Mouse (Mus musculus): ENCODE data around the gene Tlk2. TPM values are rescaled to one million over a fixed set of nuclear protein-coding genes. Genes with fewer than 3 reads are reported as not detected.

Tlk2 gene
- polyA plus RNA-seq, 1 experiment, result 9.0 TPM

DNA sequence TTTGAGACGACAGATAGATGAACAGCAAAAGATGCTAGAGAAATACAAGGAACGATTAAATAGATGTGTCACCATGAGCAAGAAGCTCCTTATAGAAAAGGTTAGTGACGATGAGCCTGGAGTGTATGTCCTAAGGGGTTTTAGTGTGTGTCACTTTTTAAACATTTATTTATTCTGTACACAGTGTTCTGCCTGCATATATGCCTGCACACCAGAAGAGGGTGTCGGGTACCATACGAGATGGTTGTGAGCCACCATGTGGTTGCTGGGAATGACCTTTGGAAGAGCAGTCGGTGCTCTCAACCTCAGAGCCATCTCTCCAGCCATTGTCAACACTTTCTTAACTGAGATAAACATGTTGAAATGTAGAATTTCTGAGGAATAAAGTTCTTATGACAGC, 68.2 kb downstream of the Tlk2 start:
- WGBS, result 80% methylated on average over 6 of the region's 6 CpGs
- DNase-seq (ENCODE audit: low read depth, low spot score), result no peak

DNA sequence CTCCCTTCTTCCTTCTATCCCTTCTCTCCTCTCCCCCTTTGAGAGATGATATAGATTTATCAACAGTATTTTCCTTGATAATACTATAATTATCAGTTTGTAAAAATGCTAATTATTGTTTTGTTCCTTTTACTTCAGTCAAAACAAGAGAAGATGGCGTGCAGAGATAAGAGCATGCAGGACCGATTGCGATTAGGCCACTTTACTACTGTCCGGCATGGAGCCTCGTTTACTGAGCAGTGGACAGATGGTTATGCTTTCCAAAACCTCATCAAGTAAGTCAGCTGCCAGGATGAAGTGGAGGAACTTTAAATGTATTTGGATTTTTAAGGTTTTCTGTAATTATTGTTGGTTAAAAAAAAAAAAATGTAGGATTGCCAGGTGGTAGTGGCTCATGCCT, 68.7 kb downstream of the Tlk2 start:
- WGBS, result 92% methylated on average over 5 of the region's 5 CpGs
- no peak for DNase-seq (ENCODE audit: low read depth, low spot score)

DNA sequence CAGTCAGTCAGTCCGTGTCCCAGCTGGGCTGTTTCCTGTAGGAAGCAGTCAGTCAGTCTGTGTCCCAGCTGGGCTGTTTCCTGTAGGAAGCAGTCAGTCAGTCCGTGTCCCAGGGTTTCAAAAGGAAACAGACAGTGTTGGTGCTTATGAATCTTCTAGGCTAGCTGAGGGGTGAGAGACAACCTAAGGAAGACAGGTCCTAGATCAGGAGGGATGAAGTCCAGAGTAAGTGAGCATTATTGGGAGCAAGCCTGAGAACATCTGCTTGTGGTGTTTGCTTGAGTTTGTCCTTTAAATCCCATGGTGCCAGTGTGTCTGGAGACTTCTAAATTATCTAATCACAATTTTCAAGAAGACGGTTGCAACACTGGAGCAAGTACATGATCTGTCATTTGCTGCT, 81.1 kb downstream of the Tlk2 start:
- DNase-seq (ENCODE audit: low read depth, low spot score), result no peak
- WGBS, result 69% methylated on average over 3 of the region's 3 CpGs

DNA sequence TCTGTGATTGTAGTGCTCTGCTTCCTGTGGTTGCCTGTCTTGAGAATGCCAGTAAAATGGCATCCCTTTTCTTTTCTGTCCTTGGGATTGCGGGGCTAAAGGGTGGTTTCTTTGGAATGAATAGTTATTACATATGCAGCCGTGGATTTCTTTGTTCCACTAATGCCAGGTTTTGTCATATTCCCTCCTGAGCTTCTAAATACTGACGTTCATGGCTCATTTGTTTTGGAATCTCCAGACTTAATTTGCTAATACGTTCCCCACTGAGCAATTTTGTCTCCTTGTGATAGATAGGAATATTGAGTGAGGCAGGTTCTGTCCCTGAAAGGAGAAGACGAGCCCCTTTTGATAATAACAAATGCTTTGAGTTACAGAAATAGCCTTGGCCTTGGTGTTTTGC, 82.5 kb downstream of the Tlk2 start:
- DNase-seq (ENCODE audit: low read depth, low spot score), result no peak
- 88% methylated on average over 5 of the region's 5 CpGs for WGBS

DNA sequence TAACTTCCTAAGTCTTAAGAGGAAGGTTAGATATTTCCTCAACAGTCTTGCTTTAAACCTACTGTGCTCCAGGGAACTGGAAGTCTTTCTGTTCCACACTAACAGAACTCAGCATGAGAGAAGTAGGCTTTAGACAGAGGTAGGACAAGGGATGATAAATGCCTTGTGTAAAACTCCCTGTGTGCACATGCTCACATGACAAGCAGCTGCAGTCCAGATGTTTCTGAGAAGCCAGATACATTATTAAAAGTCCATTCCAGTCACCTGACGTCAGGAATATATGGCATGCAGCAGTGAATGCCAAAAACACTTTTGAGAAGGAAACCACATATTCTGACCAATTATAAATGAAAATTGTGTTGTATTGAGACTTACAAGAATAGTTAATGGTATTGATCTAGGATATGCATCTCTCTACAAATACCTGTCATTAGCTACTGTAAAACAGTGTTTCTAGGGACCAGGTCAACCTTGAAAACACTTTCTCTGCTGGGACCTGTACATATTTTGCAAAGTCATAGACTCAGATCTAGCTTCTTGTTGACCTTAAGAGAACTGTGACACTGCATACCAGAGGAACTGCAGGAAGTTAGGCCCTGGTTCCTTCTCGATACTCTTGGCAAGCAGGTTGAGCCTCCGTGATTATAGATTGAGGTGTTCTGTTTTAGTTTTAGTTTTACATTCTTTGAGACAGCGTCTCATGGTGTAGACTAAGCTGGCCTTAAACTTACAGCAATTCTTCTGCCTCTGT, 83.2 kb downstream of the Tlk2 start:
- 77% methylated on average over 4 of the region's 4 CpGs for WGBS
- DNase-seq (ENCODE audit: low read depth, low spot score), result no peak

DNA sequence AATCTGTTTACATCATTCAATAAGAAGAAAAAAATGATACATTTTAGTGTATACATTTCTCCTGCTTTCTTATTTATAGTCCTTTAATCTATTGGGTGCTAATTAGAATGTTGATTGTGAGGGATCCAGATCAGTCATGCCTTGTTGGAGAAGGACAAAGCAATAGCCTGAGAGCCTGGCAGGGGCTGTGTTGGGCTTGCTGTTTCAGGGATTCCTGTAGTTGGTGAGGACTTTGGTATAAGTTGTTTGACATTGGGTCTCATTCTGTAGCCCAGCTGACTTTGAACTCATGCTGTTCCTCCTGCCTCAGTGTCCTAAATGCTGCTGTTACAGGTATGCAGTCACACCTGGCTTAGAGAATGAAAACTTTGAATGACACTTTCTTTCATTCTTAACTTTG, 85.9 kb downstream of the Tlk2 start:
- DNase-seq (ENCODE audit: low read depth, low spot score), result no peak

DNA sequence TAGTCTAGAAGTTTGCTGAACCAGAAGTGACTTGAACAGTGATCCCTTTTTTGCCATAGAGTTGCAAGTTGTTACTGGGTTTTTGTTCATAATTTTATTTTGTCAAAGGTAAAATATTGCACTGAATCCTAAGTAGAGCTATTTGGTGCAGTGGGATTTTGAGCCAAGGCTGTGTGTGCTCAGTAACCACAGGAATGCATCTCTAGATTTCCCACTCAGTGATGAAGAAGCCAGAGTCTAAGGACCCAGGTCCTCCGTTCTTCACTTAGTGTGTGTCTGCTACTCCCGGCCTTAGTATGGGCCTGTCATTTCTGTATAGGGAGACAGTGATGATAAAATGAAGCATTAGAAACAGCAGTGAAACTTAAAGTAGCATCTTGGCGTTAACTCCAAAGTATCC, 86.4 kb downstream of the Tlk2 start:
- 85% methylated on average over 3 of the region's 3 CpGs for WGBS
- no peak for DNase-seq (ENCODE audit: low read depth, low spot score)

DNA sequence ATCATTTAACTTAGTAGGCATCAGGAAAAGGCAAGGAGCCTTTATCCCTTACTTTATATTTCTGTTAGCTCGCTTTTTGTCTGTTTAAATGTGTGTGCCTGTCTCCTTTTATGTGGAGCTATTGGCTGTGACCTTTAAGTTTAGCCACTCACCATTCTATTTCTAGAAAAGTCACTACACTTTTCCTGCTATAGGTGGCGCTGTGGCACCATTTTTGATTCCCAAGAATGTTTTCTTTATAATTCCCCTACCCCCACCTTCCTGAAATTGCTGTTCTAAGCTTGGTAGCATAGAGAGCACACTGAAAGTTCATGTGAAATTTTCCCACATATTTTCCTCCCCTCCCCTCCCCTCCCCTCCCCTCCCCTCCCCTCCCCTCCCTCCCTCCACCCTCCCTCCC, 91.5 kb downstream of the Tlk2 start:
- 22% methylated on average over 2 of the region's 2 CpGs for WGBS
- no peak for DNase-seq (ENCODE audit: low read depth, low spot score)

DNA sequence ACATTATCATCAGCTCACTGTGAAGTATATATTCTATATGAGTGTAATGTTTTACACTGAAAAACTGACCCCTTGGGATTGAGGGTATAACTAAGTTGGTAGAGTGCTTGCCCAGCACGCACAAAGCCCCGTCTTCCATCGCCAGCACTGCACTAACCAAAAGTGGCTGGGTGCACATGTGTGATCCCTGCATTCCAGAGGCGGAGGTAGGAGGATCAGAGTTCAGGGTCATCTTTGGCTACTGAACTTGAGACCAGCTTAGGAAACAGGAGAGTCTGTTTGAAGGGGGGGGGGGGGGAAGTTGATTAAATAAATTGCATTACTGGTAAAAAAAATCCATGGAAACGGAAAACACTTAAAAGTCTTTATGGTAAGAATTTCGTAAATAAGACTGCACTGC, 101.8 kb downstream of the Tlk2 start:
- 94% methylated on average over 6 of the region's 6 CpGs for WGBS
- no peak for DNase-seq (ENCODE audit: low read depth, low spot score)

DNA sequence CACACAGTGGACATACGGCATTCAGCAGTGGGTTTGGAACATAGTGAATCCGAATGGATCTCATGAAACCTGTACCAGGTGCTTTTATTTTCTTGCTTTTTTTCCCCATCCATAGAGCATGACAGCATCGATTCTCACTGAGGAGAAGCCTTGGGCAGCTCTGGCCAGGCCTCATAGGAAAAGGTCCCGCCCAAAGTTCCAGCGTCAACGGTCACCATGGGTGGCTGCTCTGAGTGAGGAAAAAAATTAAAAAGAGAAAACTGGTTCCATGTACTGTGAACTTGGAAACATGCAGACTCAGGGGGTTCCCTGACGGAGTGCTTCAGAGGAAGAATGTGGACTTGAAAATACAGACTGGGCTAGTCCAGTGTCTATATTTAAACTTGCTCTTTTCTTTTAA, 102.7 kb downstream of the Tlk2 start:
- DNase-seq (ENCODE audit: low read depth, low spot score), result no peak
- 87% methylated on average over 7 of the region's 7 CpGs for WGBS

DNA sequence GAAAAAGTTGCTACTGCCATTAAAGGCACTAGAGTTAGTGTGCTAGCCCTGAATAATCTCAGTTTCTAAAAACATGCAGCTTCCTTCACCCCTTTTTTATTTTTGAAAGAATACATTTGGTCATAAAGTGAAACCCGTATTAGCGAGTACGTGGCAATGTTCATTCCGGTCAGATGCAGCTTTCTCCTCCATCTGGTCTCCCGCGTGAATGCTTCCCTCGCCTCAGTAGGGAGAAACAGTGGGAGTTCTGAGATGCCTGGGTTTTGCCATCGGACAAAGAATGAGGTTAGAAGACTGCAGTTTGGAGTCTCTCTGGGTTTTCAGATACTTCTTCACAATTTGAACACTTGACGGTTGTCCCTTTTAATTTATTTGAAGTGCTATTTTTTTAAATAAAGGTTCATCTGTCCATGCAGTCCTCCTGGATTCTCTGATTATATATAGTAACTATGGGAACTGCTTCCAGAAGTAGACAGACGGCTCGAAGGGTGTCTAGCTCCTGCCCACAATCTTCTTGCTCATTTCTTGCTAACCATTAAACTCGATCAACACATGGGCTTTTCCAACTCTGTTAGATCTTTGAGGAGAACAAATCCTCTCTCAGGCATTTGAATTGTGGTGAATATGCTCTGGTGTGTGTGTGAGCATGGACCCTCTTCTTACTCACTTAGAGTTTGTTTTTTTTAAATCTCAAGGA, 103.3 kb downstream of the Tlk2 start:
- WGBS, result 84% methylated on average over 12 of the region's 12 CpGs

DNA sequence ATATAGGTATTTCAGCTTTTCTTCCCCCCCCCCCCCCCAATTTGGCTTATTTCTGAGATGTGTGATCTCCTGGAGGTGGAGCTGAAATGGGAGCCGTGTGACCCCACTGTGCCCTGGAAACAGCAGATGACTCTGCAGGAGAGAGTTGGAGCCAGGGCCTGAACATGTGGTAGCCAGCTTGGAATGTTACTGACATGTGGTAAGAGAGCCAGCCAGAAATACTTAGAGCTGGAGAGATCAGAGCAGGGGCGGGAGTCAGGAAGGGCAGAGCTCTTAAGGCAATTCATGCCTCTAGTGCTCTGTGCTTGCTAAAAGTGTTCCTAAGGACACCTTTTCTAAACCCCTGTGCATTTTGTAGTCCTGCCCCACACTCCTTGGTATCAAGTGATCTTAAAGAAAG, 103.9 kb downstream of the Tlk2 start:
- no peak for DNase-seq (ENCODE audit: low read depth, low spot score)
- WGBS, result 64% methylated on average over 2 of the region's 2 CpGs

More for the DNA sequence above, 103.3 kb downstream of the Tlk2 start:
- no peak for DNase-seq (ENCODE audit: low read depth, low spot score)

DNA sequence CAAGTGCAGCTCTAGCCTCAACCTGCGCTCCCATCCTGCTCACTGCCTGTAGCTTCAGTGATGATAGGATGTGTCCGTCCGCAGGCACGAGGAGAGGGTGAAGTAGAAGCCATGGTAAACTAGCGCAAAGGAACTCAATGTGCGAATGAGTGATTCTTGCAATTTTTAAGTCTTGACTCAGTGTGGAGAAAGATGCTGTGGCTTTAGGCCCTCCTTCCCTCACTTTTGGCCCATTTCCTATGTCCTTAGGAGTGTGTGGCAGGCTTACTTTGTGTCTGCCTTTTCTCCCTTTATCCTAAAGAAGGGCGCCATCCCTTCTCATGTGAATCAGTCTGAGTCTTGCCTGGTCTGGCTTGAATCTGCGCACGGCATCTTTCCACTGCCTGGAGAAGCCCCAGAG, 104.4 kb downstream of the Tlk2 start:
- DNase-seq (ENCODE audit: low read depth, low spot score), result no peak
- 92% methylated on average over 9 of the region's 9 CpGs for WGBS

DNA sequence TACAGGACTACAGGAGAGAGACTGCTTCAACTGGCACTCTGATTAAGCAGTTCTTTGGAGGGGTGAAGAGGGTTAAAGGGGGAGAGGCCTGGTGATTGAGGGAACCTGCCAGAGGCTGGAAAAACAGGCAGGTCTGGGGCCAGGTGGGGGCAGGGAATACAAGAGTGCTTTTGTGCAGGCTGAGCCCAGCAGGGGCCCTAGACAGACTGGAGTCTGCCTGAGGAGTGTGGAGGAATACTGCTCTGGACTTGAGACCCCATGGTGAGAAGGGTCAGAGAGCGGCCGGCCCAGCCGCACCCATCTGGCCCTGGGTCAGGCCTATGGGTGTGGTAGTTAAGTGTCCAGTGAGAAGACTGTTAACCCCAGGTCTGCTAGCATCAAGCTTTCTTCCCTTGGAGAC, 107.1 kb downstream of the Tlk2 start:
- 46% methylated on average over 3 of the region's 3 CpGs for WGBS
- DNase-seq (ENCODE audit: low read depth, low spot score), result no peak

DNA sequence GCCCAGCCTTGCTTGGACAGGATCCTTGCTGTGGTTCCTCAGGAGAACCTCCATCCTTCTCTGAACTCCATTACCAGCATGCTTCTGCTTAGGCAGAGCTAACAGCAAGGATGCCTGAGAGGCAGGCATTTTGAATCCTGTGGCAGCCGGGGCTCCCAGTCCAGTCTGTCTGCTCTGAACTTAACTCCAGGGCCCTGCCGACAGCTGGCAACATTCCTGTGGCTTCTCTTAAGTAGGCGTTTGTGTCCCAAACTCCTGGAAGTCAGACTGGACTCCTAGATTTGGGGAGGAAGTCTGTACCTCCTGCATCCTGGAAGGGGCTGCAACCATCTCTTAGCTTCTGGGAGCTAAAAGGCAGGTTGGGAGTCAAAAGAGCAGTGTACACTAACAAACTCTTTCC, 110.8 kb downstream of the Tlk2 start:
- WGBS, result 60% methylated on average over 3 of the region's 3 CpGs
- no peak for DNase-seq (ENCODE audit: low read depth, low spot score)

DNA sequence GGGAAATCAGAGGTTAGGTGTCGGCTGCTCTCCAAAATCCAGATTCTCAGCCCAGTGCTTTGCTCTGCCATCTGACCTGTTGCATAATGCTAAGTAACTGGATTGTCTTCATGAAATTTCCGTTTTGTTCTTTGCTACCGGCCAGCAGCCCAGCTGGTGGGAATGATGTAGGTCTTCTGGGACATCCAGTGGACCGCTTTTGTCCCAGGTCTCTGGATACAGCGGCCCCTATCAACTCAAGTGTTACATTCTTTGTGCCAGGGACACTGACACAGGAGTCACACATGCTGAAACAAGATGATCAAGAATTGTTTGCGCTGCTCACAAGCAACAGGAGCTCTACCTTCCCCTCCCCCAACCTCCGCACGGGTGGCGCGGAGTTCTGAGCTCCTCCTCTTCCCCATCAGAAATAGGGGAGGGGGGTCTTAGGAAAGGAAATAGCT, 113.1 kb downstream of the Tlk2 start:
- no peak for DNase-seq (ENCODE audit: low read depth, low spot score)
- 22% methylated on average over 10 of the region's 10 CpGs for WGBS

DNA sequence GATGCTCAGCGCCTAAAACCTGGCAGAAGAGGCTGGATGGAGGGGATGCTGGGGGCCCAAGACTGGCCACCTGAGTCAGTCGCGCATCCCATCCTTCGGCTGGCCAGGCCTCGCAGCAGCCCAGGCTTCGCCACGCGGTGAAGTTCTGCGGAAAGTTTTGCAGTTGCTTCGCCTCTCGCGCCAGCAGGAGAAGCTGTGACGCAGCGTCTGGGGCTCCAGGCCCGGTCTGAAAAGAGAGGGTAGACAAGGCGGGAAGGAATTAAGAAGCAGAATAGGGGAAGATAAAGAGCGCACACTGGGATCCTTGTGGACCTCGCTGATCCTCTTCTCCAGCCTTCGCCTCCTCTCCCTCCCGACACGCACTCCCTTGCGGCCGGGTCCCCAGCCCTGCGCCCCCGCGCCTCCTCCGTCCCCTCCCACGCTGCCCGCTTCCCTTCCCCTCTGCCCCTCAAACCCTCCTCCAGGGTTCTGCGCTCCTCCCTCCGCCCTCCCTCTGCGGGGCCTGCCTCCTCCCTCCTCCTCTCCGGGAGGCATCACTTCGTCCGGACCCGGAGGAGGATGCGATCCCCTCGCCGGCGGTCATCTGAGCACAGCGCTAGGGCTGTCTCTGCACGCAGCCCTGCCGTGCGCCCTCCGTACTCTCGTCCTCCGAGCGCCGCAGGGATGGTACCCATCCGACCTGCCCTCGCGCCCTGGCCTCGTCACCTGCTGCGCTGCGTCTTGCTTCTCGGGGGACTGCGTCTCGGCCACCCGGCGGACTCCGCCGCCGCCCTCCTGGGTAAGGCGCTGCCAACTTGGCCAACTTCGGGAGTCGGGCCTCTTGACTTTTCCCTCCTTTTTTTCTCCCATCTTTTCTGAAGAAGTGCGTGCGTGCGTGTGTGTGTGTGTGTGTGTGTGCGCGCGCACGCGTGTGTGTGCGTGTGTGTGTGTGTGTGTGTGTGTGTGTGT, 113.8 kb downstream of the Tlk2 start, which contains the start of gene Mrc2:
Gene Mrc2 (plus strand): TSS at position 520 of the 948 bp plus-strand sequence.
- DNase-seq (ENCODE audit: low read depth, low spot score), result no peak
- WGBS, result 2% methylated on average over 71 of the region's 75 CpGs

DNA sequence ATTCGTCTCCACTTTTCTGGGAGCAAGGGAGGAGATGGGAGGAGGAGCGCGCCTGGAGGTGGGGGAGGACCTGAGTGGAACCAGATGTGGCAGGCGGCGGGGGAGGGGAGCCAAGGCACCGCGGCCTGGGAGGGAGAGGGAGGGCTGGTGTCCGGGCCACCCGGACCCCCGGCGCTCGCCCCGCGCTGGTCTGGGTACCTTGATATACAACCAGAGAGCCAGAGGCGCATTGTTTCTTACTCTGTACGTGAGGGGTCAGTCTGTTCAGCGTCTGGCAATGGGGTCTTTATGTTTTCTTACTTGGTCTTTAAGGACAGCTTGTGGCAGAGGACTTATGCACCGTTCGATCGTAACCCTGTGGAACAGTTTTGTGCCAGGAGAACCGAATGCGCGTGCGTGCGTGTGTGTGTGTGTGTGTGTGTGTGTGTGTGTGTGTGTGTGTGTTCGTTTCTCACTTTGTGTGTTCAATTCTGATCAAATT, 114.5 kb downstream of the Tlk2 start:
- 15% methylated on average over 26 of the region's 26 CpGs for WGBS
- no peak for DNase-seq (ENCODE audit: low read depth, low spot score)

DNA sequence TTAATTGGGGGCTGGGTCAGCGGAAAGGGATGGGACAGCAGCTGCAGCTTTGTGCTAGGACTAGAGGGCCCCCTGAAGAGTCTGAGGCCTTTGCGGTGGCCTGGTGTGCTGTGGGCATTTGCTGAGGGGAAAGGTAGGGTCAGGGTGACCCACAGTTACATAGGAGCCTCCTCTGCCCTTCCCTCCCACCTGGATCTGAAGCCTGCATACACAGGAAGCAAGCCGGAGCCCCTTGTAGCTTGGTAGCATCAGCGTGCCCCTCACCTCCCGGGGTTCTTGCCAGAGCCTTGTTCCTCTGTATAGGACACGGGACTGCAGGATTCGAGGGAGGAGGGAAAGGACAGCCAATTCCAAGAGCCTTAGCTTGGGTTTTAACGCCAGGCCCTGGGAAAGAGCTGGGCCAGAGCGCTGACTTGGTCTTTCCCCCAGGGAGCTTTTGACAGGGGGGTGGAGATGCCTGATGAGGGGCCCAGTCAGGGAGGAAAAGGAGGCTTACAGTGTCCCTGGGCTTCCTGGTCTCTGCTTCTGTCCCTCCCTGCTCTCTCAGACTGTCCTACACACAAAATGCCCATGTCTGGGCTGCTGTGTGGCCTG, 115.4 kb downstream of the Tlk2 start:
- 51% methylated on average over 9 of the region's 9 CpGs for WGBS
- no peak for DNase-seq (ENCODE audit: low read depth, low spot score)

DNA sequence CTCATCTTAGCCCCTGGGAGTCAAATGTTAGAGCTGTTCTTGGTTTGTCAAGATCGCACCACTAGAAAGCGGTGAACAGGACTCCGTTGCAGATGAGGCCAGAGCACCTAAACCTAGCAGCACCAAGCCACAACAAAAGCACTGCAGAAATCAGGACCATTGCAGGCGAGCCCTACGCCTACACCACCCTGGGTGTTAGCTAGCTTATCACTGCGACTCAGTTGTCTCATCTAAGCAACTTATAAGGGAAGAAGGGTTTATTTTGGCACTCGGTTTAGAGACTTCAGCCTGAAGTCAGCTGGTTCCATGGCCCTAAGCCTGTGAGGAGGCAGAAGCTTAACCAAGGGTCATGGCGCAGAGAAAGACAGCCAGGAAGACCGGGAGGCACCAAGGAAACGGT, 117.5 kb downstream of the Tlk2 start:
- no peak for DNase-seq (ENCODE audit: low read depth, low spot score)
- 83% methylated on average over 10 of the region's 10 CpGs for WGBS

Measured in large intestine, adult 2 months (tissue).